Mouse (Mus musculus) stomach, postnatal 0 days (tissue): ENCODE results near the gene Igfbp2.

Experiments
- CTCF ChIP-seq: IDR thresholded peaks from 2 replicates; pipeline ENCODE4 v1.5.1; 2016; ENCODE audit warnings: antibody characterized with exemption, low read depth, mild to moderate bottlenecking, moderate library complexity
- EP300 ChIP-seq: optimal IDR thresholded peaks from 2 replicates; pipeline ENCODE3; 2016; ENCODE audit warnings: antibody characterized with exemption

DNA sequence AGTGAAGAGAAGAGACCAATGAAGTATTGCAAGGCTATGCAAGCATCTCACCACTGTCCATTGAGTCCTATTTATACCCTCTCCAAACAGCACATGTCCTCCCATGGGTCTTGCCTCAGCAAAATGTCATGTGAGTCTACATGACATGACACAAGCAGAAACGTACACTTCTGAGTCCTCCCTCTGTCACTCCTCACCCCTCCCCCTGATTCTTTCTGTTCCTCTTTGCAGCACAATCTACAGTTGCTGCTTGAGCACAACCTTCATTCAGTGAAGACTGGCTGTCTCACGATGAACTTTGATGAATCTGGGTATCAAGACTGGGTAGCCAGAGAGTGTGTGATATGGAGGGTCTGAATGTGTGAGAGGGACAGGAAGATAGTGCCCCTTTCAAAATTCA is 28.2 kb upstream of the Igfbp2 start:
- TF ChIP-seq EP300 (no peak), CTCF (no peak)
